Mouse (Mus musculus) spleen, adult 12 weeks (tissue): ENCODE measurements around the gene Vmn1r138.
"Not testable (repeated sequence)": the region's sequence is repeated elsewhere in the genome, so short reads cannot be mapped to it uniquely, and the experiment has no call there.

Source experiments
- DNase-seq: peaks from one replicate; pipeline ENCODE4 v3.0.0; 2022; ENCODE audit warnings: low spot score

Gene Vmn1r138

DNA sequence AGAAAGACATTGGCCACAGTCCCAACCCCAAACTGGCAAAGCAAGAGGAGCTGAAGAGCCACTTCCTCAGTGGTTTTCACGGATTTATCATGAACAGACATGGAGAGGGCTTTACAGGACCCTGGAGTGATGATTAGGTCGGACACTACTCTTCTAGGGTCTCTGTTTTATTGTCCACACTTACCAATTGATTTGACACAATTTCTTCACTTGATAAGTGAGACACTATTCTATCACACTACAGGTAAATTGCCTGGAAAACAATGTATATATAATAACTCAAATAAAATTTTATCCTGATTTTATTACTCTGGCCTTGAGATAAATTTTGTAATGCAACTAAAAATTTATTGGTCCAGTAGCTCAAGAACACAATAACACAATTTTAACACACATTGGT is at the start of gene Vmn1r138:
TSS of gene Vmn1r138 (minus strand) at position 101 of the 400 bp plus-strand sequence.
- DNase-seq: not testable (repeated sequence)

DNA sequence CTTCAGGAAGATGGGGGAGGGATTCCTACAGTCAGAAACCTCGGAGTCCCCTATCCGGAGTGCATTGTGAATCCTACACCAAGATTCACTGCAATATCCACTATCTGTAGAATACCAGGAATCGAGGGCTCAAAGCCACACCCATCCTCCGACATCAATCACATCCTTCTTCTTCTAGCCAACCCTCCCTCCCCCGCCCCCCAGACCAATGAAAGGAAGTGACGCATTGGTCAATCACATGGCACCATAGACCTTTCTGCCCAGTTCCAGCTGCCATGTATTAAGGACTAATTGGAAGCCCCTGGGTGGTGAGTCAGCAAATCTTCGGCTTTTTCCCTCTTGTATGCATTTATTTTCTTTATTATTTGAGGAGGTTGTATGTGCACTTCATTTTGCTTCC is 40.1 kb upstream of the Vmn1r138 start, which contains the start of gene Vmn1r139:
TSS of gene Vmn1r139 (plus strand) at position 301 of the 400 bp plus-strand sequence.
- DNase-seq: not testable (repeated sequence)

DNA sequence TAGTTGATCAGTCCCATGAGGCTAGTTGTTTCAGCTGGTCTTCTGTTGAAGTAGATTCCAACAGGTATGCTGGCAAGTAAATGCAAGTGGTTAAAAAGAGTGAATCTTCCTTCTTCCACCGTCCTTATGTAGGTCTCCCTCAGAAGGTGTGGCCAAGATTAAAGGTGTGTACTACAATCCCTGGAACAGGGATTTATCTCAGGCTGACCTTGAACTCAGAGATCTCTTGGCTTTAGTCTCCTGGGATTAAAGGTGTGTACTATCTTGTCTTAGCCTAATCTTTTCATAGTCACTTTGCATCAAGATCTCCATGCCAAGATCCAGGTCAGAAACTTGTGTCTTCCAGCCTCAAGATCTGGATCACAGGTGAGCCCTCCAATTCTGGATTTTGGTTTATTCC is 27.5 kb upstream of the Vmn1r138 start, which contains the start of gene Gm6176:
TSS of gene Gm6176 (minus strand) at position 101 of the 400 bp plus-strand sequence.
- not testable (repeated sequence) for DNase-seq

DNA sequence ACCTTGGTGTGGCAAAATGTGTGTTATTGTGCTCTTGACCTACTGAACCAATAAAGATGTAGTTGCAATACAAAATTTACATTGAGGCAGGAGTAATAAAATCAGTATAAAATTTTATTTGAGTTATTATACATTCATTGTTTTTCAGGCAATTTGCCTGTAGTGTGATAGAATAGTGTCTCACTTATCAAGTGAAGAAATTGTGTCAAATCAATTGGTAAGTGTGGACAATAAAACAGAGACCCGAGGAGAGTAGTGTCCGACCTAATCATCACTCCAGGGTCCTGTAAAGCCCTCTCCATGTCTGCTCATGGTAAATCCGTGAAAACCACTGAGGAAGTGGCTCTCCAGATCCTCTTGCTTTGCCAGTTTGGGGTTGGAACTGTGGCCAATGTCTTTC is 34.4 kb downstream of the Vmn1r138 start, which contains the start of gene Vmn1r137:
TSS of gene Vmn1r137 (plus strand) at position 301 of the 400 bp plus-strand sequence.
- DNase-seq: not testable (repeated sequence)
